Mouse (Mus musculus): ENCODE data around the gene Rora. TPM values are rescaled to one million over a fixed set of nuclear protein-coding genes. Genes with fewer than 3 reads are reported as not detected.
A peak's percentile ranks its signal among the peaks of the same experiment; 100 is the strongest.

Gene Rora
- polyA plus RNA-seq, 1 experiment from 2014 or later: 9.0 TPM

- in situ Hi-C loops (cut with MboI; ENCODE audit: low pct_unique_long_range_greater_than_20kb): no loop called here
- no peaks in the 10 kb centered on the region for H3K27me3 ChIP-seq
- ATAC-seq (no peak), DNase-seq (ENCODE audit: low read depth, low spot score) (no peak)
- CTCF ChIA-PET: interaction anchor here (1.3 to 1.6 kb wide), 2 partner anchors 14 to 18 kb away, joined by 3 to 8 read pairs; no protein-coding TSS in a partner anchor
- no peak for TF ChIP-seq CTCF (IDR thresholded peaks at IDR 0.05)
- POLR2A ChIA-PET: no interaction called here
These were observed 686.8 kb downstream of the Rora start for GRCm38 (mm10) chr9:69340421-69340820.

DNA sequence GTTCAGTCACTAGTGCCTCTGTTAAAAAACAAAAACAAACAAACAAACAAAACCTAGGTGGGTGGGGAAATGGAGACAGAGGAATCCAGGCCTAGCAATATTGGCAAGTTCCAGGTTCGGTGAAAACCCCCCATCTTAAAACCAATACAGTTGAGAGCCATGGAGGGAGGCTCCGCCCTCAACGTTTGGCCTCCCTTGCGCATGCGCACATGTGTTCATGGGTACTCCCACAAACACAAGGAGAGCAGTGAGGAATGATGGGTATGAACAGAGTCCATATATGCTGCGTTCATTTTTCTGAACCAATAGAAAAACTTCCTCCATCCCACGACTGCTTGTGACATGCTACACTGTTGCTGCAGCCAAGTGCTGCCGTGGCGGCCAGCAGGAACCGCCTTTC is 690.3 kb downstream of the Rora start:
- no peak for ATAC-seq
- no peak for DNase-seq (ENCODE audit: low read depth, low spot score)
- ChIA-PET CTCF (interaction anchor here (1.0 to 1.5 kb wide), 2 partner anchors 9 to 14 kb away, joined by 3 to 6 read pairs; no protein-coding TSS in a partner anchor), POLR2A (interaction anchor here (1.0 kb wide), 1 partner anchor 77 kb away, joined by 3 read pairs; no protein-coding TSS in a partner anchor)
- TF ChIP-seq CTCF (IDR thresholded peaks at IDR 0.05): no peak
- in situ Hi-C loops (cut with MboI; ENCODE audit: low pct_unique_long_range_greater_than_20kb): no loop called here
- H3K27me3 ChIP-seq: no peaks in the 10 kb centered on the region

DNA sequence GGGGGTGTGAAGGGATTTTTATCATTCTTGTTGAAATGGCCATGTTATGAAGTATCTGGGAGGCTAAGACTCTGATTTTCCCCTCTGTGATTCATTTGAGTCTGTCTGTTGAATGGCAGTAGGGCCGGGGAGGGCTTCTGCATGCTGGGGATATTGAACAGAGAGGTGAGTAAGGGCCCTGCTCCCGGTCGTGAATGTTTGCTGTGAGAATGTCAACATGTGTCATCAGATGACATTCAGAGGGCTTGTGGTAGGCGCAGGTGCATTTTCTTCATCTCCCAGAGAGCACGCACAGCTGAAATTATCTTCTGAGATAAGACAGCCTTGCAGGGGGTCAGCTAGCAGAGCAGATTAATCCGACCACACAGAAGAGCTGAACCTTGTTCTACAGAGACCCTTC is 692.0 kb downstream of the Rora start:
- CTCF ChIA-PET: no interaction called here
- ATAC-seq: no peak
- POLR2A ChIA-PET: no interaction called here
- in situ Hi-C loops (cut with MboI; ENCODE audit: low pct_unique_long_range_greater_than_20kb): no loop called here
- H3K27me3 ChIP-seq: no peaks in the 10 kb centered on the region
- TF ChIP-seq CTCF (IDR thresholded peaks at IDR 0.05): no peak
- DNase-seq (ENCODE audit: low read depth, low spot score): no peak

- no peak for TF ChIP-seq CTCF (IDR thresholded peaks at IDR 0.05)
- H3K27me3 ChIP-seq: no peaks in the 10 kb centered on the region
- ATAC-seq (no peak), DNase-seq (ENCODE audit: low read depth, low spot score) (no peak)
- in situ Hi-C loops (cut with MboI; ENCODE audit: low pct_unique_long_range_greater_than_20kb): no loop called here
- ChIA-PET POLR2A (interaction anchor here (0.6 kb wide), 1 partner anchor 9 kb away, joined by 6 read pairs; no protein-coding TSS in a partner anchor), CTCF (interaction anchor here (0.6 kb wide), 1 partner anchor 30 kb away, joined by 4 read pairs; no protein-coding TSS in a partner anchor)
These were observed 694.2 kb downstream of the Rora start for GRCm38 (mm10) chr9:69347796-69348195.

DNA sequence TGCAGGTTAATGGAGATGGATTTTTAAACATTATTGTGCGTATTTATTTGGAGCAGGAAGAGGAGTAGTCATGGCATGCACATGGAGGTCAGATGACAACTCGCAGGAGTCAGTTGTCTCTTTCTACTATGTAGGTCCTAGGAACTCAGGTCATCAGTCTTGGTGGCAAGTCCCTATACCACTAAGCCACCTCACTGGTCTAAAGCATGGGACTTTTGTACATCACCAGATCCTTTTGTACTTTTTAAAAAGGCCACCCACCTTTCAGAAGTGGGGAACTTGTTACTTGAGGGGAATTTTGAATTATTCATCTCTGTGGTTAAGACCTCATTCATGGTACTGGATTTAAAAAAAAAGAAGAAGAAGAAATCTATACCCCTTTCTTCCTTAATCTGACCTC is 696.0 kb downstream of the Rora start:
- H3K27me3 ChIP-seq: no peaks in the 10 kb centered on the region
- ATAC-seq (no peak), DNase-seq (ENCODE audit: low read depth, low spot score) (no peak)
- ChIA-PET POLR2A (no interaction called here), CTCF (no interaction called here)
- no peak for TF ChIP-seq CTCF (IDR thresholded peaks at IDR 0.05)
- in situ Hi-C loops (cut with MboI; ENCODE audit: low pct_unique_long_range_greater_than_20kb): no loop called here

DNA sequence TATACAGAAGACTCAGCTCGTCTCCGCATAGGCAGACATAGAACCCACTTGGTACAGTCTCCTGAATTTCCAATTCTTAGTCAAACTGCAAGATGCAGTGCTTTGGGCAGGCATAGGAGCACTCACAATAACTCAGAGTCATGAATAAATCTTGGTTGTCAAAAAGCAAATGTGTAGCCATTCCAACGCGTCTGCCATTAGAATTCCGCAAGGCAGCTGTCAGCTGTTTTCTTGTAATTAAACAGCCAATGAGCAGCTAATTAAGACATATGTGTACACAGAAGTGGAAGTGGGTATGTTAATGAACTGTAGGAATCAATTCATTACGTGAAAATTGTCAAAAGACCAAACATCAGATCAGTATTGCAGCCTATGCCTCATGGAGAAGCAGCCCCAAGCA is 700.6 kb downstream of the Rora start:
- in situ Hi-C loops (cut with MboI; ENCODE audit: low pct_unique_long_range_greater_than_20kb): loop anchor here (25.0 kb wide), 1 partner anchor 1342 kb away; no protein-coding TSS in a partner anchor
- CTCF ChIA-PET: interaction anchor here (0.9 to 1.7 kb wide), 3 partner anchors 13 to 14 kb away, joined by 3 read pairs; no protein-coding TSS in a partner anchor
- POLR2A ChIA-PET: no interaction called here
- no peak for TF ChIP-seq CTCF (IDR thresholded peaks at IDR 0.05)
- H3K27me3 ChIP-seq: no peaks in the 10 kb centered on the region
- ATAC-seq (no peak), DNase-seq (ENCODE audit: low read depth, low spot score) (no peak)

DNA sequence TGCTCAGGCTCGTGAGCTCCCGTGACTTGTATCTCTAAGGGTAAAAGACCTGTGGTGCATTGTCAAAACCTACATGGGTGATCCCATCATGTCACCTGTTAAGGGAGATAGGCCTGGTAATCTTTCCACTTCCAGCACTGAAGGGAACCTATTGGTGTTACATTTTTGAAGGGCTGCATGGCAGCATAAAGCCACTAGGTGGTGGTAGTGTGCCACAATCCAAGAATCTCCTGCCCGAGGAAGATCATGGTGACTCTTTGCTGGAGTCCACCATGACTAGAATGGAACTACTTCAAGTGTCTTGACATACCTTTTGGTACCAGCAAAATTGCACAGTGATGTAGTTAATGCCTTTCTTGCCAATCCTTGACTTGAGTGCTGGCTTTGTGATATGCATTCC is 704.2 kb downstream of the Rora start:
- no peaks in the 10 kb centered on the region for H3K27me3 ChIP-seq
- CTCF ChIA-PET: interaction anchor here (0.9 to 2.2 kb wide), 9 partner anchors 9 to 148 kb away, joined by 3 to 14 read pairs (median 6); no protein-coding TSS in a partner anchor
- DNase-seq (ENCODE audit: low read depth, low spot score): no peak
- POLR2A ChIA-PET: no interaction called here
- peak; percentile 92 for TF ChIP-seq CTCF (IDR thresholded peaks at IDR 0.05)
- in situ Hi-C loops (cut with MboI; ENCODE audit: low pct_unique_long_range_greater_than_20kb): loop anchor here (25.0 kb wide), 1 partner anchor 1346 kb away; no protein-coding TSS in a partner anchor
- ATAC-seq: no peak

DNA sequence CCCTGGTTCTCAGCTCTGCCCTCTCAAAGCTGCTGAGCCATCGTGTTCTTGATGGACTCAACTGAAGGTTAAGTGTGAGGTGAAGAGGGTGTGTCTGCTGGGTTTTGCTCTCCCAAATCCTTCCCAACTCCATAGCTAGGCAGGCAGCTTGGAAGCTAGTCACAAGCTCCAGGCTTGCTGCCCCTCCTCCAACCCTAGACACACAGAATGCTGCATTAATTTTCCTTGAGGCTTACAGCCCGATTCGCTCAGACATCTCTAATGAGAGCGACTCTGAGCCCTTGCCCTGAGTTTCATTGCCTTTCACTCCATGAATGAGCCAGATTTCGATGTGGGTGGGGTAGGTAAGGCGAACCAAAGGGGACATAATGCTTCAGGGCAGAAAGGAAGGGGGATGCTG is 705.2 kb downstream of the Rora start:
- H3K27me3 ChIP-seq: no peaks in the 10 kb centered on the region
- POLR2A ChIA-PET: no interaction called here
- DNase-seq (ENCODE audit: low read depth, low spot score) (no peak), ATAC-seq (no peak)
- no peak for TF ChIP-seq CTCF (IDR thresholded peaks at IDR 0.05)
- CTCF ChIA-PET: interaction anchor here (0.6 to 2.2 kb wide), 8 partner anchors 8 to 147 kb away, joined by 3 to 14 read pairs (median 7); no protein-coding TSS in a partner anchor
- in situ Hi-C loops (cut with MboI; ENCODE audit: low pct_unique_long_range_greater_than_20kb): loop anchor here (25.0 kb wide), 1 partner anchor 1346 kb away; no protein-coding TSS in a partner anchor

DNA sequence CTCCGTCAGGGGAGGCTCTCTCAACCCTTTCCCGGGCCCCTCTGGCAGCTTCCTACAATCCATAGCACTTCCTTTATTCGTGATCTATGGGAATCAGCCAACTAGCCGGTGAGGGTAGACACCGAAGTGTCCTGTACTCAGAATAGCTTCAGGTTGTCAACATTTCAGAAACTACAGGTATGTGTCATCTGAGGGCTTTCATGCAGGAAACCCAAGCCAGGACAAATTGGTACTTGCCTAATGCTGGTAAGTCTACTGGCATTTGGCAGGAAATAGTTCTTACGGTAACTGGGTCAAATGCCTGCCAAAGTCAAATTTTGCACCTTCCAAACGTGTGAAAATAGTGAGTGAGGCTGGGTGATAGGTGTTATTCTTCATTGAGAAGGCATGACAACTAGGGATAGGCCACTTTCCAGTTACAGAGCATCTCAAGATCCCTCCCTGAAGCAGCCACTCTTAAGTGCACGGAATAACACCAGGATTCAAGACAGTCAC is 708.4 kb downstream of the Rora start:
- POLR2A ChIA-PET: no interaction called here
- DNase-seq (ENCODE audit: low read depth, low spot score) (no peak), ATAC-seq (no peak)
- no peak for TF ChIP-seq CTCF (IDR thresholded peaks at IDR 0.05)
- CTCF ChIA-PET: interaction anchor here (1.1 to 1.3 kb wide), 2 partner anchors 11 to 24 kb away, joined by 3 read pairs; no protein-coding TSS in a partner anchor
- no peaks in the 10 kb centered on the region for H3K27me3 ChIP-seq
- in situ Hi-C loops (cut with MboI; ENCODE audit: low pct_unique_long_range_greater_than_20kb): loop anchor here (25.0 kb wide), 1 partner anchor 1350 kb away; no protein-coding TSS in a partner anchor

- ChIA-PET POLR2A (no interaction called here), CTCF (interaction anchor here (1.1 to 1.3 kb wide), 2 partner anchors 10 to 25 kb away, joined by 3 read pairs; no protein-coding TSS in a partner anchor)
- no peaks in the 10 kb centered on the region for H3K27me3 ChIP-seq
- no peak for TF ChIP-seq CTCF (IDR thresholded peaks at IDR 0.05)
- in situ Hi-C loops (cut with MboI; ENCODE audit: low pct_unique_long_range_greater_than_20kb): loop anchor here (25.0 kb wide), 1 partner anchor 1350 kb away; no protein-coding TSS in a partner anchor
- no peak for DNase-seq (ENCODE audit: low read depth, low spot score)
- no peak for ATAC-seq
These were observed 709.2 kb downstream of the Rora start for GRCm38 (mm10) chr9:69362766-69363165.

- no peak for TF ChIP-seq CTCF (IDR thresholded peaks at IDR 0.05)
- ATAC-seq (no peak), DNase-seq (ENCODE audit: low read depth, low spot score) (no peak)
- POLR2A ChIA-PET: interaction anchor here (1.0 kb wide), 1 partner anchor 74 kb away, joined by 3 read pairs; no protein-coding TSS in a partner anchor
- CTCF ChIA-PET: interaction anchor here (0.8 to 1.4 kb wide), 2 partner anchors 31 to 116 kb away, joined by 3 read pairs; no protein-coding TSS in a partner anchor
- in situ Hi-C loops (cut with MboI; ENCODE audit: low pct_unique_long_range_greater_than_20kb): loop anchor here (25.0 kb wide), 1 partner anchor 1352 kb away; no protein-coding TSS in a partner anchor
- H3K27me3 ChIP-seq: no peaks in the 10 kb centered on the region
These were observed 710.5 kb downstream of the Rora start for GRCm38 (mm10) chr9:69364117-69364516.

Measured in Patski (cell line).